Mouse (Mus musculus) embryonic facial prominence, embryonic 11.5 days (tissue): ENCODE results near the gene C330021F23Rik. TPM values are rescaled to one million over a fixed set of nuclear protein-coding genes. Genes with fewer than 3 reads are reported as not detected.

Experiments
- ATAC-seq: fragments of 200-750 bp; cut with Nextera tagmentation; replicated peaks from 2 replicates; pipeline ENCODE4 v1.8.0; 2017; ENCODE audit warnings: low read depth; ENCODE audit not compliant: insufficient number of reproducible peaks, low FRiP score, low TSS enrichment
- DNase-seq: peaks from one replicate; pipeline ENCODE4 v3.0.0-alpha.2; 2015; ENCODE audit warnings: low spot score
- H3K27ac ChIP-seq: fragments of 300-500 bp; sonication (generic); replicated peaks from 2 replicates; pipeline ENCODE4 v1.5.1; 2014; ENCODE audit warnings: mild to moderate bottlenecking, low read depth, low read length, control low read depth
- H3K27me3 ChIP-seq: fragments of 300-500 bp; sonication (generic); 2 replicates; pipeline ENCODE4 v1.6.1; 2014; ENCODE audit warnings: mild to moderate bottlenecking, low read length, moderate library complexity, mixed read lengths; ENCODE audit not compliant: control insufficient read depth, insufficient read depth
- H3K36me3 ChIP-seq: fragments of 300-500 bp; sonication (generic); replicated peaks from 2 replicates; pipeline ENCODE4 v1.6.1; 2014; ENCODE audit warnings: low read depth, mild to moderate bottlenecking, low read length, moderate library complexity, mixed read lengths; ENCODE audit not compliant: control insufficient read depth, insufficient read depth
- H3K4me1 ChIP-seq: fragments of 300-500 bp; sonication (generic); 2 replicates; pipeline ENCODE4 v1.6.1; 2014; ENCODE audit warnings: low read length, mixed read lengths; ENCODE audit not compliant: control insufficient read depth, insufficient read depth
- H3K4me2 ChIP-seq: fragments of 300-500 bp; sonication (generic); 2 replicates; pipeline ENCODE4 v1.6.1; 2014; ENCODE audit warnings: low read depth, mild to moderate bottlenecking, control low read depth, low read length, moderate library complexity
- H3K4me3 ChIP-seq: fragments of 300-500 bp; sonication (generic); 2 replicates; pipeline ENCODE4 v1.5.1; 2014; ENCODE audit warnings: low read depth, low read length, control low read depth
- H3K9ac ChIP-seq: fragments of 300-500 bp; sonication (generic); replicated peaks from 2 replicates; pipeline ENCODE4 v1.6.1; 2014; ENCODE audit warnings: mild to moderate bottlenecking, control low read depth, low read length
- H3K9me3 ChIP-seq: fragments of 300-500 bp; sonication (generic); replicated peaks from 2 replicates; pipeline ENCODE4 v1.6.1; 2016; ENCODE audit warnings: mild to moderate bottlenecking, low read length, inconsistent platforms, mixed read lengths; ENCODE audit not compliant: control insufficient read depth
- WGBS: fragments of 180-500 bp; shearing (Covaris S2); extraction: QIAGEN DNeasy Blood & Tissue Kit; methylation state at CpG from one replicate; pipeline ENCODE4 v1.1.7; 2014; 5-methylcytosine and 5-hydroxymethylcytosine counted together
- polyA plus RNA-seq: library from polyadenylated mRNA; unstranded; fragments of >200 nt; fragmentation: Nextera tagmentation; extraction: Ambion mirVana; gene quantifications from 2 replicates; pipeline ENCODE4 v1.2.1, GENCODE M21; 2014

Gene C330021F23Rik
- polyA plus RNA-seq, 1 experiment from 2014 or later, result 2.5 TPM

DNA sequence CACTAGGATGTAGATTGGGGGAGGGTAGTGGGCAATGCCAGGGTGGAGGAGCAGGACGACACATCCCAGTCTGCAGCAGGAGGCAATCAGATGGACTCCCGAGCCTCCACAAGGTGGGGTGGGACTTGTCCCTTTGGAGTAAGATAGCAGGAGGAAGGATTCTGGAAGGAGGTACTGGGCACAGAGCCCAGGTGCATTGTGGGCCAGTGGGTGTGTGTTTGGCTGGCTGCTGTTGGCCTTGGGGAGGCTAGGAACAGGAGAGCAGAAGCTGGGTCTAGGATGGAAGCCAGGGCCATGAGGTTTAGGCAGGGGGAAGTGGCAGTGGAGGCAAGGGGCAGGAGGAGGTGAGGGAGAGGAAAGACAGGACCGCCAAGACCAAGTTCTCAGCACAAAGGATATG lies 25.7 kb downstream of the C330021F23Rik start:
- H3K9ac ChIP-seq, result no peak overlapping the region
- H3K4me3 ChIP-seq, result no peak overlapping the region
- H3K27ac ChIP-seq, result no peak overlapping the region
- no peaks in the 10 kb centered on the region for H3K9me3 ChIP-seq
- H3K4me1 ChIP-seq, result no peaks in the 10 kb centered on the region
- ATAC-seq, result no peak
- no peak for DNase-seq
- H3K36me3 ChIP-seq, result no peaks in the 10 kb centered on the region
- no peak overlapping the region for H3K4me2 ChIP-seq
- no peaks in the 10 kb centered on the region for H3K27me3 ChIP-seq
- WGBS, result 76% methylated on average over 3 of the region's 3 CpGs

DNA sequence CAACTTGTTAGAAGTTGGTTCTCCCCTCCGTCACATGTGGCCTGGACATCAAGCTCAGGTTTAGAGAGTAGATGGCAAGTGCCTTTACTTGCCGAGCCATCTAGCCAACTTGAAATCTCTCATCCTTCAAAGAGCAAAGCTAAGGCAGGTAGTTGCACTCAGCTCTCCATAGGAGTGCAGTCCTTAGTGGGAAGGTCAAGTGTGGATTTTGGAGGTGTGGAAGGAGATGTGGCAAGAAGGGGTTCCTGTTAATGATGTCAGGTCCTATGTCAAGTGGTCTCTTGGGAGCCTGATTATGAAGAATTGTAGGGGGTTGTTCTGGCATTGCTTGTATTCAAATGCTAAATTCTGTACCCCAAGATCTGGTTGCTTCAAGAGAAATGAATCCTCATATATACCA lies 26.7 kb downstream of the C330021F23Rik start:
- 84% methylated on average over 2 of the region's 2 CpGs for WGBS
- Histone ChIP-seq H3K27me3 (no peaks in the 10 kb centered on the region), H3K9me3 (no peaks in the 10 kb centered on the region), H3K36me3 (no peaks in the 10 kb centered on the region), H3K4me3 (no peak overlapping the region), H3K27ac (no peak overlapping the region), H3K9ac (no peak overlapping the region), H3K4me1 (no peaks in the 10 kb centered on the region), H3K4me2 (no peak overlapping the region)
- DNase-seq (no peak), ATAC-seq (no peak)

GRCm38 (mm10) chr8:3598054-3598453 lies 30.3 kb downstream of the C330021F23Rik start:
- Histone ChIP-seq H3K27ac (no peak overlapping the region), H3K9me3 (no peaks in the 10 kb centered on the region), H3K27me3 (no peaks in the 10 kb centered on the region), H3K9ac (no peak overlapping the region), H3K4me2 (no peak overlapping the region), H3K4me3 (no peak overlapping the region), H3K4me1 (no peaks in the 10 kb centered on the region), H3K36me3 (no peaks in the 10 kb centered on the region)
- 77% methylated on average over 3 of the region's 3 CpGs for WGBS
- ATAC-seq, result no peak
- DNase-seq, result no peak

GRCm38 (mm10) chr8:3599219-3599618 lies 31.4 kb downstream of the C330021F23Rik start:
- Histone ChIP-seq H3K4me1 (no peaks in the 10 kb centered on the region), H3K27me3 (no peaks in the 10 kb centered on the region), H3K9ac (no peak overlapping the region), H3K4me3 (no peak overlapping the region), H3K4me2 (no peak overlapping the region), H3K9me3 (no peaks in the 10 kb centered on the region), H3K36me3 (no peaks in the 10 kb centered on the region), H3K27ac (no peak overlapping the region)
- no peak for DNase-seq
- no peak for ATAC-seq
- 61% methylated on average over 1 of the region's 1 CpGs for WGBS

GRCm38 (mm10) chr8:3600401-3600800 lies 32.6 kb downstream of the C330021F23Rik start:
- no peak overlapping the region for H3K4me3 ChIP-seq
- H3K36me3 ChIP-seq, result no peaks in the 10 kb centered on the region
- no peaks in the 10 kb centered on the region for H3K4me1 ChIP-seq
- ATAC-seq (no peak), DNase-seq (no peak)
- 90% methylated on average over 5 of the region's 6 CpGs for WGBS
- no peak overlapping the region for H3K4me2 ChIP-seq
- H3K9ac ChIP-seq, result no peak overlapping the region
- H3K9me3 ChIP-seq, result no peaks in the 10 kb centered on the region
- H3K27me3 ChIP-seq, result no peaks in the 10 kb centered on the region
- H3K27ac ChIP-seq, result no peak overlapping the region

- Histone ChIP-seq H3K4me2 (no peak overlapping the region), H3K9ac (no peak overlapping the region), H3K27ac (no peak overlapping the region), H3K4me3 (no peak overlapping the region), H3K27me3 (no peaks in the 10 kb centered on the region), H3K4me1 (no peaks in the 10 kb centered on the region), H3K9me3 (no peaks in the 10 kb centered on the region), H3K36me3 (no peaks in the 10 kb centered on the region; the same call in 1 of the 2 replicates)
- WGBS, result 84% methylated on average over 13 of the region's 13 CpGs
- DNase-seq, result no peak
- ATAC-seq, result no peak
These were observed 35.6 kb downstream of the C330021F23Rik start for GRCm38 (mm10) chr8:3603439-3603838.

DNA sequence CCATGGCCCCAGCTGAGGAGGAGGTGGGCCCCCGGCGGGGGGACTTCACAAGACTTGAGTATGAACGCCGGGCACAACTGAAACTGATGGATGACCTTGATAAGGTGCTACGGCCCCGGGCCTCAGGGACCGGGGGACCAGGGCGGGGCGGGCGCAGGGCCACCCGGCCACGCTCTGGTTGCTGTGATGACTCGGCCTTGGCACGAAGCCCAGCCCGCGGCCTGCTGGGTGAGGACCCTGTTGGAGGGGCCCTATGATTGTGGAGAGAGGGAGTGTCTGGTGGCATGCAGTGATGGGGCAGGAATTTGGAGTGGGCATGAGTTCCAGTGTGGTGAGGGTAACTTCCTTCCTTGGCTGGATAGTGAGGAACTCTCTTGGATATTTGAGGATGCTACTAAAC lies 38.8 kb downstream of the C330021F23Rik start:
- Histone ChIP-seq H3K36me3 (peaks cover 5% of the 10 kb centered on the region), H3K4me1 (no peaks in the 10 kb centered on the region), H3K27me3 (no peaks in the 10 kb centered on the region), H3K4me2 (no peak overlapping the region), H3K9ac (no peak overlapping the region), H3K4me3 (no peak overlapping the region), H3K9me3 (no peaks in the 10 kb centered on the region), H3K27ac (no peak overlapping the region)
- WGBS, result 95% methylated on average over 16 of the region's 16 CpGs
- no peak for DNase-seq
- no peak for ATAC-seq

DNA sequence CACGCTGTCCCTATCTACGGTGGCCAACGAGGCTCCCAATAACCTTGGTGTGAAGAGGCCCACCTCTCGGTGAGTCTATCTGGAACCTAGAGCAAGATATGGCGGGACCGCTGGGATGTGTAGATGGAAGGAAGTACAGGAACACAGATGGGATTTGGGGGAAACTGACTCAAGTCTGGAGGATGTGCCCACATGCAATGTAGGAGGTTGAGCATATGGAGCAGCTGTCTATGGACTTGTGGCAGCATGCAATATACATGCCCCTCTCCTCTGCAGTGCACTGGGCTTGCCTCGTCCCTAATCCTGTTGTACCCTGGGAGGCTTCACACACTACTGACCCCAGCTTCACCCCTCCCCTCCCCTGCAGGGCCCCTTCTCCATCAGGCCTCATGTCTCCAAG lies 40.0 kb downstream of the C330021F23Rik start:
- DNase-seq, result no peak
- 92% methylated on average over 7 of the region's 7 CpGs for WGBS
- no peak overlapping the region for H3K4me3 ChIP-seq
- no peaks in the 10 kb centered on the region for H3K27me3 ChIP-seq
- peaks cover 10% of the 10 kb centered on the region for H3K36me3 ChIP-seq
- H3K4me2 ChIP-seq, result no peak overlapping the region
- no peaks in the 10 kb centered on the region for H3K4me1 ChIP-seq
- no peaks in the 10 kb centered on the region for H3K9me3 ChIP-seq
- H3K27ac ChIP-seq, result no peak overlapping the region
- no peak for ATAC-seq
- H3K9ac ChIP-seq, result no peak overlapping the region
